Mouse (Mus musculus): ENCODE measurements at regions not wholly inside any gene's neighbourhood (a gene's known extent, or its start where the extent isn't known, plus 50 kb on each side); places are given as distances from the start of the nearest gene placed in this dataset.

GRCm38 (mm10) chr12:113333399-113333798 is 147.7 kb downstream of the Tmem121 start:
- no peak for DNase-seq

DNA sequence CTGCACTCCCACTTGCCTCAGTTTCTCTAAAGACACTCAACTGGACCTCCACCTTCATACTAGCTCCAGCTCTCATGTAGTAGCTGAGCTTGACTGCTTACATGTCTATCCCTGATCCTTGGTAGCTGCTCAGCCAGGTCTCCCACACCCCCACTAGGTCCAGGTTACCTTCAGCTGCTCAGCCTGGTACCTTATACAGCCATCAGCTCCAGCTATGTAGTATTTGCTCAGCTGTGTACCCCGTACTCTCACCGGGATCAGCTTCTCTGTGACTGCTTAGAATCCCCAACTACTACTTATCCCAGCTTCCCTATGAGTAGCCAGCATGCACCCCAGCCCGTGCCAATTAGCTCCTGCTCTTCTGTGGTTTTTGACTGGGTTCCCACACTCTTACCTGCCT is 148.1 kb downstream of the Tmem121 start:
- DNase-seq: peak; percentile 0

DNA sequence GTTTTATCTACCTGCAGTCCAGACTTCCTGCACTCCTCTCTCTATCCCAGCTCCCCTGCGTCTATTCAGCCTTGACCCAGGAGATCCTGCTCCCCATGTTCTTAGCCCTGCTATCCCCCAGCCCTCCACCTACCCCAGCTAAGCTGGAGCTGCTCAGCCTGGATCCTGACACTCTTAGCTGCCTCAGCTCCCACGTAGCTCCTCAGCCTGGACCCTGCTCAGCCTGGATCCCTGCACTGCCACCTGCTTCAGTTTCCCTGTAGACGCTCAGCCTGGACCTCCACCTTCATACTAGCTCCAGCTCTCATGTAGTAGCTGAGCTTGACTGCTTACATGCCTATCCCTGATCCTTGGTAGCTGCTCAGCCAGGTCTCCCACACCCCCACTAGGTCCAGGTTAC is 151.5 kb downstream of the Tmem121 start:
- DNase-seq: peak; percentile 2

DNA sequence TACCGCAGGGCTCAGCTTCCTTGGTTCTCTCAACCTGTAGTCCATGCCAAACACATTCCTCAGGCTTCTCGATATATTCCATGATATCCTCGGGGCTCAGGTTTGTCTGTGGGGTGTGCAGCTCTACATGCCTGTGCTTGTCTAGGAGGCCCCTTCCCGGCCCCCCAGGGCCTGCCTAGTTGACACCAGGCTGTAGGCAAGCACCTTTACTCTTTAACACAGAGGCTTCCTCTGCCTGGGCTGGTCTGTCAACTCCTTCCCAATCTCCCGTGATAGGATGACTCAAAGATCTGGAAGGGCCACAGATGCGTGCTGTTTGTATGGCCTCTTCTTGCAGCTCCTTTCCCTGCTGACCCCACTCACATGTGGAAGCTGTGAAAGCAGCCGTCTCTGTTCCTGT is 150.4 kb upstream of the Adam6b start:
- DNase-seq: peak; percentile 0

DNA sequence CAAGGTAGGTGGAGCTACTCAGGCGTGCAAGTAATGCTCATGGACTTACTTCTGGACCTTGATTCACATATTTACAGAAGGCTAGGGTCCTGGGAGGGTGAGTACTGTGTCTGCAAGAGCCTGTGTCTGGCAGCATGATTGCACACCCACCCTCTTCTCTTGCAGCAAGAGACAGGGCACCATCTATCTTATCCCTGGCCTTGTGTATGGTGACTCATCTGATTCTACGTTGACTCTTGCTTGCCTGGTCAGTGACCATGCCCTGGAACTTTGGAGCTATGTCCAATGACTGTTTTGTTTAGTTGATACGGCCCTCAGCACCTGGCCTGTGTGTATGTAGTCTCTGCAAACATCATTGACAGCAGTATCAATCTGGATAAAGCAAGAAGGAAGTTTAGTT is 148.3 kb upstream of the Adam6b start:
- no peak for DNase-seq

- DNase-seq: no peak
These were observed 134.2 kb upstream of the Adam6b start for GRCm38 (mm10) chr12:113355132-113355531.

GRCm38 (mm10) chr12:113358077-113358476 is 131.2 kb upstream of the Adam6b start:
- no peak for DNase-seq

DNA sequence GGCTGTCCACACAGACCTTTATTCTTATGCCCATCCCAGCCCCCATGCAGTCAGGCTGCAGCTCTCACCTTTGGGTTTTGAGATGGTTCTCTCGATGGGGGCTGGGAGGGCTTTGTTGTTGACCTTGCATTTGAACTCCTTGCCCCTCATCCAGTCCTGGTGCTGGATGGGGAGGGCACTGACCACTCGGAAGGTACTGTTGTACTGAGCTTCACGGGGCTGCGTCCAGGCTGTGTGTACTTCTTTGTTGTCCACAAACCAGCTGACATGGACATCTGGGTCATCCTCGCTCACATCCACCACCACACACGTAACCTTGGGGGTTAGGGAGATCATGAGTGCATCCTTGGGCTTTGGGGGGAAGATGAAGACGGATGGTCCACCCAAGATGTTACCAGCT is 129.3 kb upstream of the Adam6b start:
- no peak for DNase-seq

- no peak for DNase-seq
These were observed 126.8 kb upstream of the Adam6b start for GRCm38 (mm10) chr12:113362409-113363038.

DNA sequence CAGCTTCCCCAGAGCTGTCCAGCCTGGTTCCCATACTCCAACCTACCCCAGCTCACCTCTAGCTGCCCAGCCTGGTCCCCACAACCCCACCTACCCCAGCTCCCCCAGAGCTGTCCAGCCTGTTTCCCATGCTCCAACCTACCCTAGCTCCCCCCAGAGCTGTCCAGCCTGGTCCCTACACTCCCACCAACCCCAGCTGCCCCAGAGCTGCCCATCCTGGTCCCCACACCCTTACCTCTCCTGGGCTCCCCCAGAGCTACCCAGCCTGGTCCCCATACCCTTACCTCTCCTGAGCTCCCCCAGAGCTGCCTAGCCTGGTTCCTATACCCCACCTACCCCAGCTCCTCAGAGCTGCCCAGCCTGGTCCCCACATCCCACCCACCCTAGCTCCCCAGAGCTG is 125.3 kb upstream of the Adam6b start:
- DNase-seq: no peak

GRCm38 (mm10) chr12:113364437-113364836 is 124.9 kb upstream of the Adam6b start:
- no peak for DNase-seq

- DNase-seq: no peak
These were observed 123.5 kb upstream of the Adam6b start for GRCm38 (mm10) chr12:113365783-113366182.

GRCm38 (mm10) chr12:113366394-113366793 is 122.9 kb upstream of the Adam6b start:
- no peak for DNase-seq

DNA sequence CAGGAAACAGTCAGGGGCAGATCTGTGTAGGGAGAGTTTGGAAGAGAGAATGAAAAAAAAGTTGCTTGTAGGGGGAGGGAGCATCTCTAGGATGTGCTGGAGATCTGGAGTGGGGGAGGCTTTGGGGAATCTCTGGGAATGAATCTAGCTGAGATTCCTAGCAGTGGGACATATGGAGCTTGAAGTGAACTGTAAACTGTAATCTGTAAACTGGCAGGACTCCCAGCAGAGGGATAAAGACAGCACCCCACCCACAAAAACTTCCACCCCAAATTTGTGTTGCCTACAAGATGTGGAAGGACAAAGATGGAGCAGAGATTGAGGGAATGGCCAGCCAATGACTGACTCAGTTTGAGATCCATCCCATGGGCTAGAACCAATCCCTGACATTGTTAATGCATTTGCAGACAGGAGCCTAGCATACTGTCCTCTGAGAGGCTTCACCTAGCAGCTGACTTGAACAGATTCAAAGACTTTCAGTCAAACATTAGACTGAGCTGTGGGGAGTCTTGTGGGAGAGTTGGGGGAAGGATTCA is 87.7 kb upstream of the Adam6b start:
- DNase-seq: no peak

GRCm38 (mm10) chr12:113402823-113403222 is 86.5 kb upstream of the Adam6b start:
- no peak for DNase-seq

- DNase-seq: no peak
These were observed 78.2 kb upstream of the Adam6b start for GRCm38 (mm10) chr12:113411113-113411512.

GRCm38 (mm10) chr12:113413996-113414395 is 75.3 kb upstream of the Adam6b start:
- DNase-seq: no peak

DNA sequence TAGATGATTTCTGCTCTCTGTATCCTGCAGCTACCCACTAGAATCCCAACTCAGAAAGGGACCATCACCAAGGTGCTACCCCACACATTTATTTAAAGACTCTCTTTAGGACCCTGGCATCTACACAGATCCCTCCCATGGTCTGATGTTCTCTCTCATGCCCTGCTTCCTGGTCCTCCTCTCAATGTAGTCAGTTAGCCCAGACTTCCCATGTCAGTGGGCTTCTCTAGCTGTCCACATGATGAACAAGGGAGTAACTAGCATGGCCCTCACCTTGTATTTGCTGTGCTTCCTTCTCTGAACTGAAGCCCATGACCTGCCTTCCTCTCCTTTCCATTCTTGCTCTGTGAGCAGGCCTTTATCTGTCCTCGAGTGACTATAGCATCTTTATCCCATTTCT is 71.8 kb upstream of the Adam6b start:
- DNase-seq: no peak

DNA sequence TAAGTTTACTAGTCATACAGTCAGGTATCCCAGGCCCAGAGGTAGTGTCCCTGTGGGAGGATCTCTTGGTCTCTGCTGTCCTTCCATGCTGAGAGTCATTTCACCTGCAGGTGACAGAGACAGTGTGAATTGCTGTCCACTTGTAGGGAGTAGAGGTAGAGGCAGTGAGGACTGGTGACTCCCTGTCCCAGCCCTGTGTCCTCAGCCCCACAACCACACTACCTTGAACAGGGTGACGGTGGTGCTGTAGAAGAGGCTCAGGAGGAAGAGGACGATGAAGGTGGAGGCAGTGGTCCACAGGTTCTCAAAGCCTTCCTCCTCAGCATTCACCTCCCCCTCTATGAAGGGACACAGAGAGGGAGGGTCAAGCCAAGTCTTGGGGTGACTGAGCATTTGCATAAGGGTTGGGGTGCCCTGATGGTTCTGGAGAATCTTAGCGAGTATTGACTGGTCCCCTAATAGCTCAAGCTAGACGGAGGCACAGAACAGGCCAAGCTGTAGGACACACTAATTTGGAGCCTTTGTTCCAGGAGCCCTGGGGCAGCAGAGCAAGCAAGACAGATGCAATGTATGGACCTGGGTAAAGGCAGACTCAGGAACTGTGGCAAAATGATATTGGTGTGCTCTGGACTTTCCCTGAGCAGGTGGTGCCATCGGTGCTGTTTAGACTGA is 70.4 kb upstream of the Adam6b start:
- no peak for DNase-seq

- DNase-seq: no peak
These were observed 68.5 kb upstream of the Adam6b start for GRCm38 (mm10) chr12:113420721-113421305.

GRCm38 (mm10) chr12:113421716-113422595 is 67.4 kb upstream of the Adam6b start:
- no peak for DNase-seq

DNA sequence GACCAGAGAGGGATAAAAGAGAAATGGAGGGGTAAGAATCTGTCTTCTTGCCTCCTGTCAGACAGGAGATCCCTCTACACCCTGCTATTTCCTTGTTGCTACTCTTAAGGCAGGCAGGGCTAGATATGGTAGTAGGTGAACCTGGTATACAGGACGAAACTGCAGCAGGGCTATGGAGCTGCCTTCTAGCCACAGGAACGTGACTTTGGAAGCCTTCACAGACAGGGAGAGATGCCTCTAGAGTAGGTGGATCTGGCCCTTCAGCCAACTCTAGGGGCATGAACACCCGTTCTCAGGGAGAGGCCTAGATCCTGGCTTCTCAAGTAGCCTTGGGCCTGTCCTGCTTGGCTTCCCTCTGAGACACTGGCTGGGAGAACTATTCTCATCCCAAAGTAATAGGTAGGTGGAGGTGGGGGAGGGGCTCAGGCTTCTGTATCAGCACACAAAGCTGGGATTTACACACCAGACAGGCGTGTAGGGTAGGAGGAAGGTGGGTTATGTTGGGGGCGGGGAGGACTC is 66.5 kb upstream of the Adam6b start:
- no peak for DNase-seq

Data from gastrocnemius, postnatal 10 days (tissue).